Mouse (Mus musculus): ENCODE results near the gene Gpr146. TPM values are rescaled to one million over a fixed set of nuclear protein-coding genes. Genes with fewer than 3 reads are reported as not detected.
"Not testable (repeated sequence)": the region's sequence is repeated elsewhere in the genome, so short reads cannot be mapped to it uniquely, and the experiment has no call there.

The Gpr146 gene
- 4.9 and 5.4 TPM in 2 replicates for total RNA-seq (2017)

DNA sequence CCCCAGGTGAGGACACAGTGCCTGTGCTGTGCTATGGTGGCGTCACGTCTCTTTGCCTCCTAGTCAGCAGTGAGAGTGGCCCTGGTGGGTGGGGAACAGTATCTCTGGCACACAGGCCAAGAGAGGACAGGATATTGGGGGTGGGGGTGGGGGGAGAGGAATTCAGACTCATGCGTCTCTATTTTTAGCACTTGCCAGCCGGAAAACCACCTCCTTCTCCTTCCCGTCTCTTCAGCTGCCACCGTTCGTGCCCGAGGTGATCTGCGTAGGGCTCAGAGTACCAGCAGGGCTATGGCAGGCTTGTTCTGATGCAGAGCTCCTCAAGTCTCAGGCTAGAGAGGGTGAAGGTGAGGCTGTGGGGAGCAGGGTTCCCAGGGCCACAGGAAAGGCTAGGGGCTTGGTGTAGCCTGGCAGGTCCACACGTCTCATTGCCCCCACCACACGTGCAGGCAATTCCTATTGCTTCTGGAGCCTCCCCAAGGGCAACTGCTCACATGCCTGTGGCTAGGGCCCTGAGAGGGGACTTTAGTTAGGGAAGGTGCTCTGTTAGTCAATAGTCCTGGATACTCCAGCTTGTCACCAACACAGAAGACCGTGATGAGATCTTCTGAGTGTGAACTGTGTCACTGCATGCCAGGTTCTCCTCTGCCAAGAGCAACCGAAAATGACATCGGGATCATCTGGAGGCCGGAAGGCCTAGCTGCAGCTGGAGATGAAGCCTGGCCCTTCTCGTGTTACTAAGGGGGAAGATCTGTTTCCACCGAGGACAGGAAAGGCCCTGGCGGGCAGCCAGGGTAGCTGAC, at the start of gene Gpr146:
Gpr146 (plus strand) TSS at position 230 of the 803 bp plus-strand sequence.
- ATAC-seq (replicated peaks; ENCODE audit: low read depth, poor library complexity, severe bottlenecking), result peak; percentile 34

- no peak for ATAC-seq (replicated peaks; ENCODE audit: low read depth, poor library complexity, severe bottlenecking)
Observed at GRCm38 (mm10) chr5:139330766-139331165, 46.7 kb upstream of the Gpr146 start.

- ATAC-seq (replicated peaks; ENCODE audit: low read depth, poor library complexity, severe bottlenecking), result peak; percentile 56
Observed at GRCm38 (mm10) chr5:139331742-139332141, 45.8 kb upstream of the Gpr146 start.

DNA sequence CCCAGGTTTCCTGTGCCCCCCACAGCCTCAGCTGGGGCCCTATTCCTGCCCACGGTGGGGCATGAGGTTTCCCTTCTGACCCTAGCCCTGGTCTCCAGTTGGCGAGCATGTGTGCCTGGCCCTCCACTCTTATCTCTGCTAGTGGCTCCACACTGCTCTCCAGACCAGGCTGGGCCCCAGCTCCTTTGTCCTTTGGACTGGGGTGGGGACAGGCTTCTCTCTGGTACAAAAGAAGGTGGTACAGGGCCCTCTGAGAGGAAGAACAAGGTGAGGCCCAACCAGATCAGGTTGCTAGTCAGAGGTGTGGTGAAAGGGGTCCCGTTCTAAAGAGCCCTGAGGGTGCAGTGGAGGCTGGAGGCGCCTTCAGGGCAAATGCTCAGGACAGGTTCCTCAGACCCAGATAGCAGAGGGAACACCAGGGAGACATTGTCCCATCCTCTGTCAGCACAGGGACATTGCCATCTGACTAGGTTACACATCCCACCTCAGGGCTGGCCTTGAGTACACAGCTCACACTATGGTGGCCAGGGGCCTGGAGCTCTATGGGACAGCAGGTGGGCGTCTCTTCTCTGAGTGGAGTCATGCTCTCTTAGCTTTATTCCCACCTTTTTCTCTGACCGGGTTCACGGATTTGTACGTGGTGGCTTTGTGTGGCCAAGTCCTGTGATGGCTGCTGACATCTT, 44.8 kb upstream of the Gpr146 start:
- no peak for ATAC-seq (replicated peaks; ENCODE audit: low read depth, poor library complexity, severe bottlenecking)

DNA sequence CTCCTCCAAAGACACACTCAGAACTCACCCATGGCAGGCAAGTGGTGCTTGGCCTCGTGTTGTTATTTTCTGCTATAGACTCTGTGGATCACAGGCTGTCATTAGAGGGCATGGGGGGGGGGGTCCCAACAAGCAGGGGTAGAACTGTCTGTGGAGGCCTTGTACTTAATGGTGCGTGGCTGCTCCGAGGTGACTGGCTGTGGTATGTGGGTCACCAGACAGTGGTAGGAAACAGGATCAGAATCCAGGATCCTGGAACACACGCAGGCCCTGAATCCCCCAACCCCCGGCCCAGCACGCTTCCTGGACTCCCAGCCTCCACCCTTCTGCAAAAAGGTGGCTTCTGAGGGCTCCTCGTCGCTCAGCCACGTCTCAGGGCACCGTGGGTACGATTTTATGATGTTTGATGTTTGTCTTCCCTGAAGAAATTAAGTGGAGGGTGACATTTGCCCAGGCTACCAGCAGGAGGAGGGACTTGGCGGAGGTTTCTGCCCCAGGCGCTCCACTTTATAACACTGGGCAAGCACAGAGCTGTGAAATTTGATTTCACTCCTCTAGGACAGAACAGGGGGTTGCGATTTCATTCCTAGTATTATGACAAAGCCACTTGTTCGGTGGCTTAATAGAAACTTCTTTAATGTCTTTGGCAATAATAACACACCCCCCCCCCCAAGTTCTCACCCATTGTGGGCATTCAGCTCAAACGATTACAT, 44.0 kb upstream of the Gpr146 start:
- ATAC-seq (replicated peaks; ENCODE audit: low read depth, poor library complexity, severe bottlenecking), result no peak

- not testable (repeated sequence) for ATAC-seq (replicated peaks; ENCODE audit: low read depth, poor library complexity, severe bottlenecking)
Observed at GRCm38 (mm10) chr5:139334394-139334793, 43.1 kb upstream of the Gpr146 start.

DNA sequence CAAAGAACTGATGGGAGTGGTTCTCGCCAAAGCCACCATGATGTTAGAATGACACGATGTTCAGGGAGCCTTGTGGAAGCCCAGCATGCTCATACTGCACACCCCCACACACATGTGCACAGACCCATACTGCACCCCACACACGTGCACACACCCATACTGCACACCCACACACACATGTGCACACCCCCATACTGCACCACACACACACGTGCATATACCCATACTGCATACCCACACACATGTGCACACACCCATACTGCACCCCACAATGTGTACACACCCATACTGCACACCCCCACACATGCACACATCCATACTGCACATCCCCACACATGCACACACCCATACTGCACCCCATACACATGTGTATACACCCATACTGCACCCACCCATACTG, 41.9 kb upstream of the Gpr146 start:
- ATAC-seq (replicated peaks; ENCODE audit: low read depth, poor library complexity, severe bottlenecking), result no peak

DNA sequence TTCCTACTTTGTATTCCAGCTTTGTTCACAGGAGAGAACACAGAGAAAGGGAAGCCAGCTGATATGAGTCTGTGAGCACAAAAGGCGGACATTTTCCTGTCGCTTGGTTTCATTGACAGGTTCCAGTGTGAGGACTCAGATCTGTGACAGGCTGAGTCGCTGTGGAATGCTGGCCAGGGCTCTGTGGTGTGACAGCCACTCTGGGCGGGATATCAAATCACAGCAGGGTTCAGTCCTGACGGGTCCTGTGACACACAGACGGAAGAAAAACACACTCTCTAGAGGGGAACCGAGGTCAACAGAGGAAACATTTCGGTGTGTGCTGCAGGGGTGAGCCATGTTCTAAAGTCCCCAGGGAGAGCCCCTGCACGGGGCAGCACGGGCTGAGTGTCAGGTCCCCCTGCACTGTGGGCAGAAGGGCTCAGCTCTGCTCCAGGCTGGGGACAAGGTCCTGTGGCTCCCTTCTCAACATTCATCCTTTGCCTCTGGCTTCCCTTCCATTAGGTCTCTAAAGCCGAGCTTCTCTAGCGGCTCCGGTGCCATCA, 39.6 kb upstream of the Gpr146 start:
- ATAC-seq (replicated peaks; ENCODE audit: low read depth, poor library complexity, severe bottlenecking), result no peak

- no peak for ATAC-seq (replicated peaks; ENCODE audit: low read depth, poor library complexity, severe bottlenecking)
Observed at GRCm38 (mm10) chr5:139338403-139338802, 39.1 kb upstream of the Gpr146 start.

DNA sequence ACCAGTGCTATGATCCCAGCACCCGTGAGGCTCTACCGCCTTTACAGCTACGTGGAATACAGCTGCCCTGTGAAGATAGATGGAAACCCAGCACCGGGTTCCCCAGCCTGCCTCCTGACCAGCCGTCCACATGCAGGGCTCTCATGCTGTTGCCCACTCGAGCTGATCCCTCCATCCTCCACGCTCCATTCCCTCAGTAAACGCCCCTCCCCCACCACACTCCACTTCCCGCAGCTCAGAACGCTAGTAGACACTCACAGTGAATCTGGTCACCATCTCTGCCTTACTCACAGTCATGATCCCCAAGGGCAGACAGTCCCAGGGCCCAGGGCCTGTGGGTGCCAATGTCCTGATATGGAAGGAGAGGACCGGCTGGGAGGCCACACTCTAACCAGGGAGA, 38.6 kb upstream of the Gpr146 start:
- ATAC-seq (replicated peaks; ENCODE audit: low read depth, poor library complexity, severe bottlenecking), result no peak

- ATAC-seq (replicated peaks; ENCODE audit: low read depth, poor library complexity, severe bottlenecking), result peak; percentile 80
Observed at GRCm38 (mm10) chr5:139344021-139344686, 33.3 kb upstream of the Gpr146 start.

DNA sequence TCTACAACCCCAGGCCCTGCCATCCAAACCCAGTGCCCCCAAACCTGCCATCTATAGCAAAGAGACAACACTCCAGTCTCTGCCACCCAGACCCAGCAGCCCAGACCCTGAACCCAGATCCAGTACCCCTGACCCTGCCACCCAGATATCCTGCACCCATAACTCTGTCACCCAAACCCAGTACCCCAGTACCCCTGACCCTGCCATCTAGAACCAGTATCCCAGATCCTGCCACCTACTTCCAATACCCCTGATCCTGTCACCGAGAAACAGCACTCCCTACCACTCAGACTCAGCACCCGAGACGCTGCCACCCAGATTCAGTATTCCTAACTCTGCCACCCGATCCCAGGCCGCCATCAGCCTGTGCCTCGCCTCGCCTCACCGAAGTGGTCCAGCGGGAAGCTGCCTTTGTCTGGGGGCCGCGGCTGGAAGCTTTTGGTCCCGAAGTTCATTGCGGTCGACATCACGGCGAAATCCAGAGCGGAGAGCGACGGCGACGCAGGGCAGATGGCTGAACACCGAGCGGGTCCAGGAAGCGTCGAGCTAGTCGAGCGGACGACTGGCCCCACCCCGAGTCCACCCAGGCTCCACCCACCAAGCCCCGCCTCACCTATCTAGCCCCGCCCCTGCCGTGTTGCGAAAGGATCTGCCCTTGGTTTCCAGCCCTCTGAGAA, 32.7 kb upstream of the Gpr146 start:
- peak; percentile 95 for ATAC-seq (replicated peaks; ENCODE audit: low read depth, poor library complexity, severe bottlenecking)

DNA sequence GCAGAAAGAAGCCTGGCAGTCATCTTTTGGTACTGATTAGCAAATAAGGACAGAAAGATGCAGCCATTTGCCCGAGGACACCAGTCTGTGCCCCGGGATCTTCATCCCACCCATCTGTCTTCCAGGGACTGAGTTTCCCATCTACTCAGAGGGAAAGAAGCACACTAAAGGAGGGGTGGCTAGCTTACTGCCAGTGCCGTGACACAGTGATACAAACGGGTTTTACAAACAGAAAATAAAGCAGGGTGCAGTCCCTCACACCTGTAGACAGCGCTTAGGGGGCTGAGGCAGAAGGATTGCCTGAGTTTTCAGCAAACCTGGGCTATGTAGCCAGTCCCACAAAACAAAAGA, 32.2 kb upstream of the Gpr146 start:
- no peak for ATAC-seq (replicated peaks; ENCODE audit: low read depth, poor library complexity, severe bottlenecking)

GRCm38 (mm10) chr5:139347225-139347624, 30.3 kb upstream of the Gpr146 start:
- ATAC-seq (replicated peaks; ENCODE audit: low read depth, poor library complexity, severe bottlenecking), result no peak

DNA sequence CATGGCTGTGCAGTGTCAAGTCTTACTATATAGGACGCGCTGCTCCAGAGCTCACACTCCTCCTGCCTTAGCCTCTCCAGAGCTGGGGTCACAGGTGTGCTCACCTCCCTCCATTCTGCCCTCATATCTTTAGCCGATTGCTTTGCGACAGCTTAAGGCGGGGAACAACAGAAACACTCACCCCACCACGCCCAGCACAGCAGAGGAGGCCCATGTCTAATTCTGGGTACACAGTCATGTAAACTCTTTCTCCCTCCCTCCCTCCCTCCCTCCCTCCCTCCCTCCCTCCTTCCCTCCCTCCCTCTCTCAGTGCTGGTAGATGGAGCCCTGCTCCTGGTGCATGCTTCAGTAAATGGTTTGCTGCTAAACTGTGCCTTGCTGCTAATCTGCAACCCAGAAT, 27.8 kb upstream of the Gpr146 start:
- no peak for ATAC-seq (replicated peaks; ENCODE audit: low read depth, poor library complexity, severe bottlenecking)

- no peak for ATAC-seq (replicated peaks; ENCODE audit: low read depth, poor library complexity, severe bottlenecking)
Observed at GRCm38 (mm10) chr5:139351134-139351533, 26.4 kb upstream of the Gpr146 start, which contains the start of gene Cox19. TSS of gene Cox19 (minus strand) at chr5:139351418.

DNA sequence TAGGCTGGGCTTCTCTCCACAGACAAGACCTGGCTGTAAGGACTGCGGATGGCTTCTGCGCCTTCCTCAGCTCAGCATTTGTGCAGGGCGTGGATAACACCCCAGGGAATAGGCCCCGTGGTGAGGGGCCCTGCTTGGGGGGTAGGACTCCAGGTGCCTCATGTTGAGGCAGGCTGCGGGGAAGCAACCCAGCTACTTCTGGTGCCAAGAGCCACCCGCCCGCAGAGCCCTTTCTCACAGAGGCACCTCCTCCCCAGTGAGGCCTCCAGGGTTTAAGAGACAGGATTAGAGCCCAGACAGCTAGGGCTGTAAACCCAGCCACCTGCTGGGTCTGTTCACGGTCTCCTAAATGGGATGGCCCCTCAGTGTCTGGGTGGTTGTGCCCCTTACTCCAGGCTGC, 25.9 kb upstream of the Gpr146 start:
- no peak for ATAC-seq (replicated peaks; ENCODE audit: low read depth, poor library complexity, severe bottlenecking)

DNA sequence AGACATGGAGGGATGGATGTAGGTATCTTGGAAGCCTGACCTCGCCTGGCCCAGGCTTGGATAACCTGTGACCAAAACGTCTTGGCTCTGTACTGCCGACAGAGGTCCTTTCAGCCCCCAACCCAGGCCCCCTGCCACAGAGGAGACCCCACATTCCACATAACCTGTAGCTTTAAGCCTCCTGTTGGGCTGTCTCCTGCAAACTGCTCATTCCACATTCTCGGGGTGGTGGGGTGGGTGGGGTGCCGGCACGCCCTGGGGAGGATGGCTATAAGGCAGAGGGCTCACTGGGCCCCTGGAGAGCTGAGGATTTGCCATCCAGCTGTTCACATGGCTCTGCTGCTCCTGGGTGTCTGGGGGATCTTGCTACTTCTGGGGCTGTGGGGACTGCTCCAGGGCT, 25.2 kb upstream of the Gpr146 start, which contains the start of gene Cyp2w1:
Cyp2w1 (plus strand) TSS at position 301 of the 400 bp plus-strand sequence.
- no peak for ATAC-seq (replicated peaks; ENCODE audit: low read depth, poor library complexity, severe bottlenecking)

GRCm38 (mm10) chr5:139353496-139353895, 24.0 kb upstream of the Gpr146 start:
- peak; percentile 39; the same call in 1 of the 2 replicates for ATAC-seq (replicated peaks; ENCODE audit: low read depth, poor library complexity, severe bottlenecking)
